Mouse (Mus musculus): Measurements from ENCODE around the gene Rasl11a. TPM values are rescaled to one million over a fixed set of nuclear protein-coding genes. Genes with fewer than 3 reads are reported as not detected.

Rasl11a gene
- polyA plus RNA-seq, 1 experiment from 2014 or later: 4.3 TPM

DNA sequence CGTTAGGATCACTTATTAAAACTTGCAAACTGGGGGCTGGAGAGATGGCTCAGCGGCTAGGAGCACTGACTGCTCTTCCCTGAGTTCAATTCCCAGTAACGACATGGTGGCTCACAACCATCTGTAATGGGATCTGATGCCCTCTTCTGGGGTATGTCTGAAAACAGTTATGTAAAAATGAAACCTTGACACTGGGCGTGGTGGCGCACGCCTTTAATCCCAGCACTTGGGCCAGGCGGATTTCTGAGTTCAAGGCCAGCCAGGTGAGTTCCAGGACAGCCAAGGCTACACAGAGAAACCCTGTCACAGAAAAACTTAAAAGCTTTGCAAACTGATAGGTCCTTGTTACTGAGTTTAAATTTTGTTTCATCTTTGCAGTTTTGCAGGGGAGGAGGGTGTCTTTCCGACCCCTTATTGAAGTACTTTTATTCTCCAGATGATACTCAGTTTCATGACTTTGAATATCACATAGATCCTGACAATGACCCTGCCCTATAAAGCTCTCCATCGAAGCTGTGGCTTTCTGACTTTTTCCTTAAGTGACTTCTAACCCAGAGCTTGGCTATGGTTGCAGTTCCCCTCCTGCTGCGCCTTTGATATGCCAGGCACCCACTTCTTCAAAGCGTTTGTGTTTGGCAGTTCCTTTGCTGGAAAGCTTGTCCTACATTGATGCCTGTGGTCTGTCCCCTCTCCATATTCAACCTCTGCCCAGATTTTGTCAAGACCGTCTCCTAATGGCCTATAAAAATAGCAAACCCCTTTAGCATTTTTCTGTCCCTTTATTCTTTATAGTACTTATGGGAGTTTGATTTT lies 5.8 kb upstream of the Rasl11a start:
- 47% methylated on average over 12 of the region's 12 CpGs for WGBS
- Histone ChIP-seq H3K27me3 (replicated peaks; ENCODE audit: control insufficient read depth, insufficient read depth, low read length) (no peaks in the 10 kb centered on the region), H3K9ac (ENCODE audit: low read depth, low read length) (no peak overlapping the region), H3K36me3 (ENCODE audit: control insufficient read depth, insufficient read depth, low read length) (peaks cover 39% of the 10 kb centered on the region), H3K4me2 (no peak overlapping the region), H3K4me3 (ENCODE audit: low read depth, low read length) (no peak overlapping the region), H3K9me3 (ENCODE audit: control insufficient read depth, low read length) (no peaks in the 10 kb centered on the region), H3K27ac (ENCODE audit: low read depth, low read length) (no peak overlapping the region), H3K4me1 (replicated peaks; ENCODE audit: control insufficient read depth, insufficient read depth, low read length) (peaks cover 8% of the 10 kb centered on the region; the same call in 1 of the 2 replicates)
- ATAC-seq (replicated peaks; ENCODE audit: low FRiP score): peak; percentile 19; the same call in 1 of the 2 replicates
- DNase-seq (ENCODE audit: low spot score): no peak

DNA sequence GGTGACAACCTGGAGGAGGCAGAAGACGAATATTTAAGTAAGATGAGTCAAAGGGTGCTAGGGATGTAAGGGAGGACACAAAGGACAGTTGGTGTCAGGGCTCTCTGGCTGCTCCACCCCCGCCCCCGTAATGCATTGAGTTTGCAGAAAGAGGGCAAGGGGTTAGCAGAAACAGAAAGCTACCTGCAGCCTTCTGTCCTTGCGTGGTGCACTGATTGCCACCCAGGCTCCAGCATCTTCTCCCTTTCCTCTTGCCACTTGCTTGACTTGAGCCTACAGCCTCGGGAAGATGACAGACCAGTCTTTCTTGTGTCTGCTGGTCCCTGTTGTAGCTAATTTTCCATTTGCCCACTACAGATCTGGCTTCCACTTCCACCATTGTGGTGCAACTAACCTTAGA lies 5.1 kb upstream of the Rasl11a start:
- Histone ChIP-seq H3K4me3 (ENCODE audit: low read depth, low read length) (no peak overlapping the region), H3K27ac (ENCODE audit: low read depth, low read length) (no peak overlapping the region), H3K9me3 (ENCODE audit: control insufficient read depth, low read length) (no peaks in the 10 kb centered on the region), H3K36me3 (ENCODE audit: control insufficient read depth, insufficient read depth, low read length) (peaks cover 32% of the 10 kb centered on the region), H3K9ac (ENCODE audit: low read depth, low read length) (no peak overlapping the region), H3K27me3 (replicated peaks; ENCODE audit: control insufficient read depth, insufficient read depth, low read length) (peaks cover under 1% of the 10 kb centered on the region; the same call in 1 of the 2 replicates), H3K4me1 (replicated peaks; ENCODE audit: control insufficient read depth, insufficient read depth, low read length) (peaks cover 1% of the 10 kb centered on the region; the same call in 1 of the 2 replicates), H3K4me2 (no peak overlapping the region)
- WGBS: 46% methylated on average over 5 of the region's 5 CpGs
- DNase-seq (ENCODE audit: low spot score) (no peak), ATAC-seq (replicated peaks; ENCODE audit: low FRiP score) (no peak)

DNA sequence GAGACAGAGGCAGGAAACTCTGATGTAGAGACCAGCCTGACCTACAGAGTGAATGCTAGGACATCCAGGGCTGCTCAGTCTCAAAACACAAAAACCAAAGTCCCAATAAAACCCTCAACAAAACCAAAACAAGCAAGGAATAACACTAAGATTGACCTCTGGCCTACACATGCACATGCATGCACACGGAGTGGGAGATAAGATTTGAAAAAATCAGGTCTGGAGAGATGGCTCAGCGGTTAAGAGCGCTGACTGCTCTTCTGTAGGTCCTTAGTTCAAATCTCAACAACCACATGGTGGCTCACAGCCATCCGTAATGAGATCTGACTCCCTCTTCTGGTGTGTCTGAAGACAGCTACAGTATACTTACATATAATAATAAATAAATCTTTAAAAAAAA lies 4.4 kb upstream of the Rasl11a start:
- 60% methylated on average over 4 of the region's 4 CpGs for WGBS
- ATAC-seq (replicated peaks; ENCODE audit: low FRiP score) (no peak), DNase-seq (ENCODE audit: low spot score) (no peak)
- no peaks in the 10 kb centered on the region for H3K9me3 ChIP-seq (ENCODE audit: control insufficient read depth, low read length)
- H3K4me2 ChIP-seq: no peak overlapping the region
- H3K27ac ChIP-seq (ENCODE audit: low read depth, low read length): no peak overlapping the region
- H3K27me3 ChIP-seq (replicated peaks; ENCODE audit: control insufficient read depth, insufficient read depth, low read length): peaks cover 6% of the 10 kb centered on the region
- H3K9ac ChIP-seq (ENCODE audit: low read depth, low read length): no peak overlapping the region
- no peaks in the 10 kb centered on the region; the same call in 1 of the 2 replicates for H3K4me1 ChIP-seq (replicated peaks; ENCODE audit: control insufficient read depth, insufficient read depth, low read length)
- H3K4me3 ChIP-seq (ENCODE audit: low read depth, low read length): no peak overlapping the region
- H3K36me3 ChIP-seq (ENCODE audit: control insufficient read depth, insufficient read depth, low read length): peaks cover 25% of the 10 kb centered on the region

DNA sequence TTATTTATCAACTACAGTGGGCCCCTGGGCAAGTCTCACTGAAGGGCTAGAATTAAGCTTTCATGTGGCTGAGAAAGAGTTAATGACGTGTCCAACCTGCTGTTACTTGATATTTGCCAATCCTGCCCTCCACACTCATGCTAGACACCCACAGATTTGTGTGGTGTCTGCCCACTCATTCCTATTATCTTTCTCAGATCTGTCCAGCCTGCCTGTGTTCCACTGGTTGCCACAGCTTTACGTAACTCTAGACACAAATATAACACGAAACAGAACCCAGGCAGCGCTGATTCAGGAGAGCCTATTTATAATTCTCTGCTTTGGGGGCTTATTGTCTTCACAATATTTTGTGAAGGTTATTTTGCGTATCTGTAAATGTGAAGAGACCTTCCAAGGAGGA lies 3.6 kb upstream of the Rasl11a start:
- Histone ChIP-seq H3K9ac (ENCODE audit: low read depth, low read length) (no peak overlapping the region), H3K4me1 (replicated peaks; ENCODE audit: control insufficient read depth, insufficient read depth, low read length) (peaks cover 3% of the 10 kb centered on the region; the same call in 1 of the 2 replicates), H3K9me3 (ENCODE audit: control insufficient read depth, low read length) (no peaks in the 10 kb centered on the region), H3K36me3 (ENCODE audit: control insufficient read depth, insufficient read depth, low read length) (peaks cover 19% of the 10 kb centered on the region), H3K27ac (ENCODE audit: low read depth, low read length) (no peak overlapping the region), H3K4me2 (no peak overlapping the region), H3K4me3 (ENCODE audit: low read depth, low read length) (no peak overlapping the region), H3K27me3 (replicated peaks; ENCODE audit: control insufficient read depth, insufficient read depth, low read length) (peaks cover 14% of the 10 kb centered on the region)
- DNase-seq (ENCODE audit: low spot score): no peak
- ATAC-seq (replicated peaks; ENCODE audit: low FRiP score): no peak
- WGBS: 80% methylated on average over 5 of the region's 5 CpGs

DNA sequence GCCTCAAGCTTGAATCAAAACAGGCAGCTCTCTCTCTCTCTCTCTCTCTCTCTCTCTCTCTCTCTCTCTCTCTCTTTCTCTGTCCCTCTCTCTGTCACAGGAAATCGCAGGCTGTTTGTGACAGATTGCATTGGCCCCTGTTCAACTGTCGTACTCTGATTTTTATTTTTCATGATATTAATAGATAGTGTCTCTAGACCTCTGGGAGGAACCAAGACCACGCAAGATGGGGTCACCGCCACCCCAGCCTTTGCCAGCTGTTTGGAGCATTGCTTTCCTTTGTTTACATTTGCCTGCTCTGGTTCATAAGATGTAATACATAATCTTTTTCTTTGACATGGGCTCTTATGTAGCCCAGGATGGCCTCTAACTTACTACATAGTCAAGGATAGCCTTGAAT lies 2.9 kb upstream of the Rasl11a start:
- no peak overlapping the region for H3K4me3 ChIP-seq (ENCODE audit: low read depth, low read length)
- 89% methylated on average over 4 of the region's 4 CpGs for WGBS
- no peak for ATAC-seq (replicated peaks; ENCODE audit: low FRiP score)

DNA sequence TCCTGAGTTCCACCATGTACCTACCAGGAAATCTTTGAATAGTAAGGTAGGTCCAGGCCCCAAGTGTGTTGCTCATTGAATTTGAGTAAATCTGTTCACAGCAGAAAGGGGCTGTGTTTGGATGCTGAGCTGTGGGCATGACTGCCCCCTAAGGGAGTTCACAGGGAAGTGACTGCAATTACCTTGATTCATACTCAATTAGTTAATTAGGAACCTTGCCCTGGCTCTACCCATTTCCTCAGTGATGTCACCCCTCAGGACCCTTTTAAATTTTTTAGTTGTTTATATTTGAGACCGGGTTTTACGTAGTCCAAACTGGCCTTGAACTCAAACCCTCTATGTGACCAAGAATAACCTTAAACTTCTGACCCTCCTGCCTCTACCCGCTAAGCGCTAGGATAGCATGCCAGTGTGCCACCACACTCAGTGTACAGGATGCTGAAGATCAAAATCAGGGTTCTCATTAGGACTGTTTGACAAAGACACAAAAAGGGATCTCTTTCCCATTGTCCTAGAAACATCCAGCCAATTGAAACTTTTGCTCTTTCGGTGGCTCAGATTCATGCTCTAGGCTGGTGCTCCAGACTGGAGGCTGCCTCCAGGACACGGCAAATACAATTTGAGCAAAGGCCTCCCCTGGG lies 450 bp upstream of the Rasl11a start:
- Histone ChIP-seq H3K27ac (ENCODE audit: low read depth, low read length) (no peak overlapping the region), H3K9me3 (ENCODE audit: control insufficient read depth, low read length) (no peaks in the 10 kb centered on the region), H3K4me3 (ENCODE audit: low read depth, low read length) (peak overlapping the region; percentile 65), H3K36me3 (ENCODE audit: control insufficient read depth, insufficient read depth, low read length) (no peaks in the 10 kb centered on the region; the same call in 1 of the 2 replicates), H3K9ac (ENCODE audit: low read depth, low read length) (no peak overlapping the region), H3K4me1 (replicated peaks; ENCODE audit: control insufficient read depth, insufficient read depth, low read length) (peaks cover 3% of the 10 kb centered on the region; the same call in 1 of the 2 replicates), H3K27me3 (replicated peaks; ENCODE audit: control insufficient read depth, insufficient read depth, low read length) (peaks cover 14% of the 10 kb centered on the region), H3K4me2 (peak overlapping the region; percentile 98)
- 18% methylated on average over 6 of the region's 6 CpGs for WGBS
- ATAC-seq (replicated peaks; ENCODE audit: low FRiP score): peak; percentile 21; the same call in 1 of the 2 replicates
- no peak for DNase-seq (ENCODE audit: low spot score)

More for the DNA sequence above, 2.9 kb upstream of the Rasl11a start:
- peaks cover 3% of the 10 kb centered on the region; the same call in 1 of the 2 replicates for H3K4me1 ChIP-seq (replicated peaks; ENCODE audit: control insufficient read depth, insufficient read depth, low read length)
- peaks cover 13% of the 10 kb centered on the region for H3K36me3 ChIP-seq (ENCODE audit: control insufficient read depth, insufficient read depth, low read length)
- no peak overlapping the region for H3K9ac ChIP-seq (ENCODE audit: low read depth, low read length)
- H3K4me2 ChIP-seq: no peak overlapping the region
- DNase-seq (ENCODE audit: low spot score): no peak
- no peaks in the 10 kb centered on the region for H3K9me3 ChIP-seq (ENCODE audit: control insufficient read depth, low read length)
- peaks cover 14% of the 10 kb centered on the region for H3K27me3 ChIP-seq (replicated peaks; ENCODE audit: control insufficient read depth, insufficient read depth, low read length)
- no peak overlapping the region for H3K27ac ChIP-seq (ENCODE audit: low read depth, low read length)

DNA sequence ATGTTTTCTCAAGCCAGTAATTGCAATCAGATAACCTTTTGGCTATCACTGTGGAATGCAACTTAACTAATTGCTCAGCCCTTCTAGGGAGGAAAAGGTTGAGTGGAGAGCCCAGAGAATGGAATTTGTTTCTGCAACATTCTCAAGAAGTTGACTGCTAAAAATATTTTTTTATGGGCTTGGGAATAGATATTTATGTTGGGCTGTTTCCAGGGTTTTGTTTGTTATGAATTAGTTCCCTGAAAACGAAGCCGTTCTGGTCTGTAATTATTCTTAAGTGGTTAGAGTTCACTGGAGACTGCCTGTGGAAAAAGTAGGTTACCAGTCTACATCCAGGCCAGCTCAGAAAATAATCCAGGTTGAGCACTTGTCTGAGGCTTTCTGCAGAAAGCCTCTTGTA lies 1.6 kb downstream of the Rasl11a start:
- ATAC-seq (replicated peaks; ENCODE audit: low FRiP score): no peak
- Histone ChIP-seq H3K4me1 (replicated peaks; ENCODE audit: control insufficient read depth, insufficient read depth, low read length) (peaks cover 3% of the 10 kb centered on the region; the same call in 1 of the 2 replicates), H3K9ac (ENCODE audit: low read depth, low read length) (no peak overlapping the region), H3K27me3 (replicated peaks; ENCODE audit: control insufficient read depth, insufficient read depth, low read length) (peaks cover 14% of the 10 kb centered on the region), H3K4me2 (no peak overlapping the region), H3K36me3 (ENCODE audit: control insufficient read depth, insufficient read depth, low read length) (no peaks in the 10 kb centered on the region), H3K9me3 (ENCODE audit: control insufficient read depth, low read length) (no peaks in the 10 kb centered on the region), H3K4me3 (ENCODE audit: low read depth, low read length) (no peak overlapping the region), H3K27ac (ENCODE audit: low read depth, low read length) (no peak overlapping the region)
- 55% methylated on average over 2 of the region's 2 CpGs for WGBS
- no peak for DNase-seq (ENCODE audit: low spot score)

DNA sequence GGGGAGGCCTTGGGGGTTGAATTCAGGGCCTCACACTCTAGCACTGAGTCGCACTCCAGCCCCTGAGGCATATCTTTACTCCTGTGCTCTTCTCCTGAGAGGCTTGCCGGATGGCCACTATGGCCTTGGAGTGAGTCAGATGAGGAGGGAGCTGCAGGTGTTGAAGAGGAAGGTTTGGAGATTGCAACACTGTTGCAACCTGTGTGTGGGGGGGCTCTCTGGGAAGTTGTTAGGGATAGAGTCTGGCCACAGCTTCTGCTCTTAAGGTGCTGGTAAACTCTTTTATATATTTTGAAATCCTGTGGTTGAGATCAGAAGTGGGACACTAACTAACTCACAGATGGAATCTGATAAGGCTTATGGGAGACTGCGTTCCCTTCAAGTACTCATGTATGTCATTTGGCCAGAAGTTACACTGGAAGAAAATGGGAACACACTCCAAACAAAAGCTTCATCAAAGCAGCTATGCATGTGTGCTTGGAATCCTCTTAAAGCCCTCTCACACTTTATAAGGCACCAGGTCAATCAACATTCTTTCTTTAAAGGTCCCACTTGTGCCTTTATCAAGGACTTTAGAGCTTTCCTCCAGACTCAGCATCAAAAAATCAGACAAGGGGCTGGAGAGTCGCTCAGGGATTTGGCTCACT lies 4.2 kb downstream of the Rasl11a start:
- no peak overlapping the region for H3K4me3 ChIP-seq (ENCODE audit: low read depth, low read length)
- no peaks in the 10 kb centered on the region for H3K36me3 ChIP-seq (ENCODE audit: control insufficient read depth, insufficient read depth, low read length)
- no peak for ATAC-seq (replicated peaks; ENCODE audit: low FRiP score)
- H3K9me3 ChIP-seq (ENCODE audit: control insufficient read depth, low read length): no peaks in the 10 kb centered on the region
- peaks cover 3% of the 10 kb centered on the region; the same call in 1 of the 2 replicates for H3K4me1 ChIP-seq (replicated peaks; ENCODE audit: control insufficient read depth, insufficient read depth, low read length)
- H3K4me2 ChIP-seq: no peak overlapping the region
- H3K27ac ChIP-seq (ENCODE audit: low read depth, low read length): no peak overlapping the region
- WGBS: 80% methylated on average over 4 of the region's 4 CpGs
- peaks cover 14% of the 10 kb centered on the region for H3K27me3 ChIP-seq (replicated peaks; ENCODE audit: control insufficient read depth, insufficient read depth, low read length)
- no peak for DNase-seq (ENCODE audit: low spot score)
- no peak overlapping the region for H3K9ac ChIP-seq (ENCODE audit: low read depth, low read length)

All from liver, embryonic 11.5 days (tissue).